Mouse (Mus musculus): ENCODE data around the gene Clic1.
"Not testable (repeated sequence)": the region's sequence is repeated elsewhere in the genome, so short reads cannot be mapped to it uniquely, and the experiment has no call there.

Clic1 gene

DNA sequence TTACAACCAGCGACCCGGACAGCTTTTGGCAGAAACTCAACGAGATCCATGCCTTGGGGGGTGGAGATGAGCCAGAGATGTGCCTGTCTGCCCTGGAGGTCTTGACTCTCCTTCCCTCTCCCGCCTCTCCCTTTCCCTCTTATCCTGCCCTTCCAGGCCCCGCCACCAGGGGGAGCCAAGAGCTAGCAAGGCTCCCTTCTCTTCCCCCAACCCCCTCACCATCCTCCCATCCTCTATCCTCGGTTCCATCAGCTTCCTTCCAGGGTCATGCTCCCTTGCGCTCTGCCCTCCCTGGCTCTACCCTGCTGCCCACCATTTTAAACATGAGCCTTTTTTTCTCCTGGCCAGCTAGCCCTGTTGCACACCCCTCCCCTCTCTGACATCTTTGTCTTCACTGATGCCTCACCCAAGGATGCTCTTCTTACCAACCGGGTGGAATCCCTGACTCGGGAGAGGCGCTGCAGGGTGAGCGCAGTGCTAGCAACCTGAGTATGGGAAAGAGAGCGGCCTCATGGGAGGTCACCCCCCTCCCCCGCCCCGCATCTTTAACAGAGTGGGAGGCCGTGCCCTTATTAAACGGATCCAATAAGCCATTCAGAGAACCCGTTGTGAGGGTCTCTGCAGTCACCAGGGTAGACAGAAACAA is 28.5 kb upstream of the Clic1 start:
- peak; percentile 88 for DNase-seq

DNA sequence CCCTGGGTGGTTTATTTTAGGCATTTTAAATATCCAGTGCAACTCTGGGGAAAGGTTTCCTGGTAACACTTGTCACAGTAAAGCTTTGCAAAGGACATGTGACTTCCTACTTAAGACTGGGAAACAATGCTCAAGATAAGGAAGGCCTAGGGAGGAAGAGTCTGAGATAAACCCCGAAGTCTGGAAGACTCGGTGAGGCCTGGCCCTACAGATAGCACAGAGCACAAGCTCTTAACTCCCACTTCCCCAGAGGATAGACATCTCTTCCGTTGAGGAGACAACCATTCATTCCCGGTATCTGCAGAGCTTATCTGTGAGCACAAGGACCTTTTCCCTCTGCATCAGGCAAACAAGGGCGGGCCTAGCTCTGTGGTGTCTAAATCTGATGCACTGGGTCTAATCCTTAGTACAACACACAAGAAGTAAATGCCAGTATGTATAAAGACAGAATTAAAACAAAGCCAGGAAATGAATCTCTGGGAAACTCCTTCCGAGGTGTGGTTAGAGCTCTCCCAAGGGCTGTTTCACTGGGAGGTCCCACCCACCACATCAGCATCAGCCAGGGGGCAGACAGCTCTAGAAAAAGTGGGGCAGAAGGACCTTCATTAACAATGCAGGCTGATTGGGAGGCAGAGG is 27.8 kb upstream of the Clic1 start:
- DNase-seq = no peak

- no peak for DNase-seq
Measured at GRCm38 (mm10) chr17:35022541-35023060, 27.2 kb upstream of the Clic1 start.

DNA sequence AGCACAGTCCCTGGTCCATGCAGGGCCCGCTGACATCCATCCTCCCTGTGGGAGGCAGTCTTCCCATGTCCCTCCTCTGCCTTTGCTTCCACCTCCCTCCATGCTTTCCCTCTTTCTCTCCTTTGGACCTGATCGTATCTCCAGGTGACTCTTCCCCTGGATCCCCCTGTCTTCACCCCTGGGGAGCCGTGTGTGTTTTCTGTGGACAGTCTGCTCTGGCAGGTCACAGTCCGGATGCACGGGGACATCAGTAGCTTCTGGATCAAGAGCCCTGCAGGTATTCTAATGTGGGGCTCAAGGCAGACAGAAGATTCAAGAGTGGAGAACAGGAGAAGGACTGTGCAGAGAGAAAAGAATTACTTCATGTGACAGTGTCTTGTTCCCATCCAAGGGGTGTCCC is 26.5 kb upstream of the Clic1 start:
- DNase-seq = no peak

DNA sequence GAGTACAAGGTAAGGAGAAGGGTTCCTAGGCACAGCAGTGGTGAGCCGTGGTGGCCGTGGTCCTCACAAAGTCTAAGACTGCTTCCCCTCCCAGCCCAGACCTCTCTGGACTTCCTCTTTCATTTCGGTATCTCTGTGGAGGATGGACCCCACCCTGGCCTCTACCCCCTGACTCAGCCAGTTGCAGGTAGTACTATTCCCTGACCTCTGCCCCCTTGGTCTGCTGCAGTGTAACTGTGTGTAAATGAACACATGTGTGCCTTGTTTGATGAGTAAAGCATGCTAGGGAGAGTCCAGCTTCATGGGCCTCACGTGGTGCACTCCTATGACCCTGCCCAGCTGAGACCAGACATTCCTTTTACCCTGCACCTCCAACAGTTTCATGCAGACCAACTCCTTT is 26.0 kb upstream of the Clic1 start:
- no peak for DNase-seq

GRCm38 (mm10) chr17:35024261-35024660 is 25.5 kb upstream of the Clic1 start:
- no peak for DNase-seq

- no peak for DNase-seq
Measured at GRCm38 (mm10) chr17:35024691-35025488, 24.9 kb upstream of the Clic1 start.

- no peak for DNase-seq
Measured at GRCm38 (mm10) chr17:35026206-35026605, 23.6 kb upstream of the Clic1 start.

DNA sequence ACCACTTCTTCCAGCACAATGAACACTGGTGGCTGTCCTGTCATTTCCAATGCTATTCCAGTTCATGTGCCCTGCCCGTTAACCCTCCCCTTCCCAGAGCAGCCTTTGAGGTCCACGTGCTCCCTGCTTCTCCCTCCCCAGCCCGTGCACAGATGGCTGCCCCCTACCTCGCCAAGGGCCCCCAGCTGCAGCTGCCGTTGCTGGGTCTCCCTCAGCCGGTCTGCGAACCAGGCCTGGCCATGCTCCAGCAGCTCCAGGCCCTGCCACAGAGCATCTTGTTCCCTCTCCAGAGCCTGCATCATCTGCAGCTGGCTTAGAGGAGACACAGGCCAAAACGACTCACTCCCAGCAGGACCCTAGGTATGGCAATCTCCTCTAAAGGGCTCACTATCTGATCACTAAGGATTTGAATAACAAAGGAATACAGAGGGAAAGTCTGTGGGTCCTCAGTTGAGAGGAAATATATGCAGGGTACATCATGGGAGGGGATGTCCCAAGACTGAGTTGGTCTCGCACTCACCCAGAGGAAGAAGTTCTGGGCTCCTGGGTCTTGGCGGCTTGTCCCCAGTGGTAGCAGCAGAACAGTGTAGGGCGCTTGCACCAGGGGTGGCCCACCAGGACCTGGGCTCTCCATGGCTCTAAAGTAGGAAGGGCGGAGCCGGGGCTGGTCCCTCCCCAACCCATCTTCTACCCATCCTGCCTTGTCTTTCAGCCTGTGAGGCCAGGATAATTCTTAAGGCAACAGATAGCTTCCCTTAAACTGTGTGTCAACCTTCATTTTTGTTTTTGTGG is 22.3 kb upstream of the Clic1 start, which contains the start of gene Sapcd1:
Sapcd1 (minus strand) TSS at position 740 of the 792 bp plus-strand sequence.
- DNase-seq = peak; percentile 44

DNA sequence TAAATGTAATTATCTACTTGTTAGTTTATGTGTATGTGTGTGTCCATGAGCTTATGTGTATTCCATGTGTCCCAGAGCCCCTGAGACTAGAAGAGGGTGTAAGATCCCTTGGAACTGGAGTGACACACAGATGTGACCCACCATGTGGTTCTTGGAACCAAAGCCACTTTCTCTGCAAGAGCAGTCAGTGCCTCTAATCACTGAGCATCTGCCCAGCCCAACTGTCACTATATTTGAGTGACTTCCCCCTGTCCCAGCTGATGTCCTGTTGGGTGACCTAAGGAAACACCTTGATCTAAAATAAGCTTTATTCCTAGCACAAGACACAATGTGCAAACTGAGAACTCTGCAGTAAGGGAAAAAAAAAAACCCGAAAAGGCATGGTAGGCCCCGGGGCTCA is 21.5 kb upstream of the Clic1 start:
- no peak for DNase-seq

DNA sequence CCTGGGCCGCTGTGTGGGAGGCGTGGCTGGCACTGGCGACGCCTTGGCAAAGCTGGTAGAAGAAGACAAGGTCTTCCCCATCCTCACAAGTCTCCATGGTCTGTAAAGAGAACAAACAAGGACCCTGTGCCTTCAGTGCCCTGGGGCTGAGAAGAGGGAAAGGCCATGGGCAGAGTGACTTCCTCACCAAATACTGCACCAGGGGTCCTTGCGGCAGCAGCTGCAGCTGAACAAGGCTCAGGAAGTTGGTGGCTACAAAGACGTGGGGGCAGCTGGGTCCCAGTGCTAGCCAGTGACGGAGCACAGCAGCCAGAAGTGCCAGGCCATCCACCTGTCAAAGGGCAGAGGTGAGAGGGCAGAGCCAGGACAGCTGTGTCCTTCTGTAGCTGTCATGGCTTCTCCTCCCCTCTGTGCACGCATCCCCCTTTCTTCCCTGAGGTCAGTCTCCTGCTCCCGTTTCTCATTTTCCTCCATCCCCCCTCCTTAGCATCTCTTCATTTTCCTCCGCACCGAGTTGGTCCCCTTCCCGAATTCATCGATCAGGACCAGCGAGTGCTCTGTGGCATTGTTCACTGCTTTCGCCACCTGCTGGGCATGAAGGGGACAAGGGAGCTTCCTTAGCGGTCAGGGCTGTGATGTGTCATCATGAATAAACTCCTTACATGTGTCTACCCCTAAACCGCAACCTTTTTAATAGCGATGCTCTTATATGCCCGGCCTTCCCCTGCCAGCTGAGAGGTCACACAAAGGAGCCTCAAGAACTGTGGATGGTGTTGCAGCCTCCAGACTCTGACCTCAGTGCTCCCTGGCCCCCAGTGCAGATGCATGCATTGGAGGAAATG is 19.9 kb upstream of the Clic1 start:
- DNase-seq = peak; percentile 66

DNA sequence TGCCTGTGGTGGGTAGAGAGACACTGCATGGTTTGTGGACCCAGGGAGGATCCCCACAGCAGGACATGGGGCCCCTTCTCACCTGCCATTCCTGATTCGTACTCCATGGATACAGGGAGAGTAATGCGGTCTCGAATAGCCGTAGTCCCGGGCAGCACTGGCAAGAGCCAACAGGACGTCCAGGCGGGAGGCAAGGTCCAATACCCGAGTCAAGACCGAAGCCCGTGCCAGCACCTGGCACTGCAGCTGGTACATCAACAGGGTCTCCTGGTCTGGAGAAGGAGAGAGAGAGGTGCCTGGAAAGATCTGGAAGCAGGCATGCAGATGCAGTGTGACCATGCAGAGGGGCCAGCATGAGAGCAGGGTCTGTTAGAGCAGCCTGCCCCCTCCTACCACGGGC is 18.5 kb upstream of the Clic1 start:
- no peak for DNase-seq

DNA sequence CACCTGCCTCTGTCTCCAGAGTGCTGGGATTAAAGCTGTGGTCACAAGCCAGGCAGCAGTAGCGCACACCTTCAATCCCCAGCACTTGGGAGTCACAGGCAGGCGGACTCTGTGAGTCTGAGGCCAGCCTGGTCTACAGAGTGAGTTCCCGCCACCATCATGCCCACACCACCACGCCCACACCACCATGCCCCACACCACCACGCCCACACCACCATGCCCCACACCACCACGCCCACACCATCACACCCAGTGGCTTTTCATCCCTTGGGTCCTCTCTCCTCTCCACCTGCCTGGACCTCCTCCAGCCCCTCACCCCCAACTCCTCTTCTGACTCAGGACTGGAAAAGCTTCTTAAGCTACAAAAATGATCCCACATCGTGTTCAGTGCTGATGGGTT is 17.9 kb upstream of the Clic1 start:
- DNase-seq = no peak

DNA sequence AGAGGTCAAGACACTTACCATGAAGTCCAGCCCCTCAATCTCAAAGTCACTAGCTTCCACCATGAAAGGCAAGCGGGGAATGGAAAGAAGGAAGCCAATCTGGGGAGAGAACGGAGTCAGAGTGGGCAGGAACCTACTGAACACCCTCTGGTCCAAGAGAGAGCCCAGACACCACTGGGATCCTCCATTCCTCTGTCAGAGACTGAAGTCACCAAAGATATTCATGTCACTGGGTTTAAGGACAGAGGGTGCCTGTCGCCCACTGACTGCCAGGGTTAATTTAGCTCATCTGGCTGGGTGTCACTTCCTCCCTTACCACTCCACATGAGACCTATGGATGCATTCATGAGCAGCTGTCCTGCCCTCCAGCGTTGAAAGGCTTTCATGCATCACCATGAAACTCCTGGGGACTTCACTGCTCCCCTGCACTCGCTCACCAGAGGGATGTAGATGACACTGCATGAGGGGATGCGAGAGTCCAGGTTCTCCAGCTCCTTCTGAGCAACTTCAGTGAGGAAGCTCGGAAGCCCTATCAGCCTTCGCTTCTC is 17.4 kb upstream of the Clic1 start:
- DNase-seq = no peak

DNA sequence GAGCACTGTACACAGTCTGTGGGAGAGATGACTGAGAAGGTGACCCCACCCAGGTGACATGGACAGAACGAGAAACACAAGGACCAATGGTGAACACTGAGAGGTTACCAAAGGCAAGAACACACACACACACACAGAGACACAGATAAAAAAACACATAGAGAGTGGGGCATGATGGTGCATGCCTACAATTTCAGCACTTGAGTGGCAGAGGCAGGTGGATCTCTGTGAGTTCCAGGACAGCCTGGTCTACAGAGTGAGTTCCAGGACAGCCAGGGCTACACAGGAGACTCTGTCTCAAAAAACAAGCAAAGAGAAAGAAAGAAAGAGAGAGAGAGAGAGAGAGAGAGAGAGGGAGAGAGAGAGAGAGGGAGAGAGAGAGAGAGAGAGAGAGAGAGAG is 16.1 kb upstream of the Clic1 start:
- DNase-seq = not testable (repeated sequence)

DNA sequence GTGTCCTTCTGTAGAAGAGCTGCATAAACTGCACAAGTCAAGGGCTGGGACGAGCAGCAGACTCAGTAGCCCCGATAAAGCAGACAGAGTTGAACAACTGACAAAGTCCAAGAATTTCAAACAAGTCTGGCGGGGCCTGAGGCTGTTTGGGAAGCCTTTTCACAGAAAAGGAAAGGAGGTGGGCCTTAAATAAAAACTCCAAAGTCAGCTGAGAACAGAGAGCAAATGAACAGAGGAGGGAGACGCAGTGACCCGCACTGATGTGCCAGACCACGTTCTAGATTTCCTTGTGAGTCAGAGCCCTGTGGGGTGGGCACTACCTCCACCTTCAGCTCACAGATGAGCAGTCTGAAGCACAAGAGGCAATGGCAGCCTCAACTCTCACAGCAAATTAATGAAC is 14.9 kb upstream of the Clic1 start:
- no peak for DNase-seq

GRCm38 (mm10) chr17:35039121-35039873 is 10.5 kb upstream of the Clic1 start:
- DNase-seq = no peak

DNA sequence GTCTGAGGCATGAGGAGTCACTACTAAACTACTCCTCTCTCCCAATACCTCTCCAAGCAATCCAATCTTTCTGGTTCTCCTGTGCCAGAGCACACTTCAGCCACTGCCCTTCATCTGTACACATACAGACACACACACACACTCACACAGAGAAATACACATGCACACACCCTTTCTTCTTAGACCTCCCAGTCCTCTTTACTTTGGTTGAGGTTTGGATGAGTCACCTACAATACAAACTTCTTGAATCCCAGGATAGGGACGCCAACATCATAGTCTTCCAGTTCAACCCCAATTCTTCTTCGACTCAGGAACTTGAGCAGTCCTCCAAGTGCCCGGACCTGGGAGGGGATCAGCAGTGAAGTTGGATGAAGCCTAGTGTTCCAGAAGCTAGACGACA is 6.0 kb upstream of the Clic1 start:
- no peak for DNase-seq

DNA sequence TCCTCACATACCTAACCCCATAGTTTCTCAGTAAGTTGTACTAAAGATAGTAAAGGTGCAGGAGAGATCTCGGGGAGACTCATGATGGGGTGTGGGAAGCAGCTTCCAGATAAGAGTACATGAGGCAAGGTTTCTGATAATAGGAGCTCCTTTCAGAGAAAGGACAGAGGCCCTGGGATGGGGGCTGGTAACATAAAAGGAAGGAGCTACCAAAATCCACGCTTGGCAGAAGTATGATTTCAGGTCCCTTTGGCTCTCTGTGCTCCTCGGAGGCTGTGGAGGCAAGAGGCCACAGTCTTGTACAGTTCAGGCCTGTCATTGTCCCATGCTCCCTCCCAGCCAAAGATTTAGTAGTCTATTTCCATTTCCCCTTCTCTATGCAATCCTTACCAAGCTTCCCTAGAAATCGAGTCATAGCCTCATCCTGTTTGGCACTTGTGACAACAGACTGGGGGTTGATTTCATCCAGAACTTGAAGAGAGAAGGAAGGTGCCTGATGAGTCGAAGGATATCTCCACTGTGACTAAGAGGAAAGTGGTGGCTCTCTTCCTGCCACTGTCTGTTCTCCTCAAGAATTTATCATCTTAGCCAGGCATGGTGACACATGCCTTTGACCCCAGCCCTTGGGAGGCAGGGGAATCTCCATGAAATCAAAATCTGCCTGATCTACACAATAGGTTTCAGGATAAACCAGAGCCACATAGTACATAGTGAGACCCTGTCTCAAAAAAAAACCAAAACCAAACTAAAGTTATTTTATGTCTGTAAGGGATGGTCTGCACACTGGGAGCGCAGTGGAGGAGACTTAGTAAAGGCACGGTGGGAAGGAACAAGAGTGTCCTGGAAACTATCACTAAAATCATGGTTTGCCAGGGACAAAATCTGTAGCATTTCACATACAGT is 4.6 kb upstream of the Clic1 start:
- no peak for DNase-seq
